Mouse (Mus musculus): Measurements from ENCODE around the gene 2010111I01Rik. TPM values are rescaled to one million over a fixed set of nuclear protein-coding genes. Genes with fewer than 3 reads are reported as not detected.

2010111I01Rik gene
- polyA plus RNA-seq, 2 experiments = 10.7 to 13.6 TPM

GRCm38 (mm10) chr13:63304799-63305159 is 340.1 kb downstream of the 2010111I01Rik start:
- no peaks in the 10 kb centered on the region for H3K27me3 ChIP-seq (ENCODE audit: control insufficient read depth, insufficient read depth, low read length)
- H3K9me3 ChIP-seq (ENCODE audit: control insufficient read depth, low read length) = no peaks in the 10 kb centered on the region
- no peak overlapping the region for H3K4me2 ChIP-seq (ENCODE audit: low read depth)
- no peak overlapping the region for H3K4me3 ChIP-seq (ENCODE audit: insufficient read depth in 1 of 2, low read depth in 2 of 2, low read length in 2 of 2)
- no peaks in the 10 kb centered on the region; the same call in none of the 2 replicates for H3K36me3 ChIP-seq (replicated peaks; ENCODE audit: control insufficient read depth, insufficient read depth, low read depth)
- no peaks in the 10 kb centered on the region for H3K4me1 ChIP-seq (replicated peaks; ENCODE audit: control insufficient read depth in 2 of 2, insufficient read depth in 2 of 2, low read length in 1 of 2)
- DNase-seq (ENCODE audit: low read depth in 3 of 3, low spot score in 3 of 3) (no peak), ATAC-seq (ENCODE audit: insufficient read depth) (no peak)
- TF ChIP-seq EP300 (IDR thresholded peaks at IDR 0.05; ENCODE audit: low read depth) (no peak), CTCF (IDR thresholded peaks at IDR 0.05; ENCODE audit: low read depth) (no peak)
- H3K9ac ChIP-seq (replicated peaks) = no peak overlapping the region
- 75% methylated on average over 3 of the region's 3 CpGs for WGBS (ENCODE audit: insufficient replicate concordance)
- no peak overlapping the region for H3K27ac ChIP-seq

GRCm38 (mm10) chr13:63305160-63306011 is 340.7 kb downstream of the 2010111I01Rik start:
- H3K9ac ChIP-seq (replicated peaks) = no peak overlapping the region
- H3K27me3 ChIP-seq (ENCODE audit: control insufficient read depth, insufficient read depth, low read length) = no peaks in the 10 kb centered on the region
- DNase-seq (ENCODE audit: low read depth in 3 of 3, low spot score in 3 of 3) = no peak
- no peaks in the 10 kb centered on the region for H3K4me1 ChIP-seq (replicated peaks; ENCODE audit: control insufficient read depth in 2 of 2, insufficient read depth in 2 of 2, low read length in 1 of 2)
- H3K4me2 ChIP-seq (ENCODE audit: low read depth) = no peak overlapping the region
- WGBS (ENCODE audit: insufficient replicate concordance) = 74% methylated on average over 16 of the region's 16 CpGs
- H3K4me3 ChIP-seq (ENCODE audit: insufficient read depth in 1 of 2, low read depth in 2 of 2, low read length in 2 of 2) = no peak overlapping the region
- no peak overlapping the region for H3K27ac ChIP-seq
- TF ChIP-seq CTCF (IDR thresholded peaks at IDR 0.05; ENCODE audit: low read depth) = no peak
- TF ChIP-seq EP300 (IDR thresholded peaks at IDR 0.05; ENCODE audit: low read depth) = no peak
- H3K9me3 ChIP-seq (ENCODE audit: control insufficient read depth, low read length) = no peaks in the 10 kb centered on the region
- no peaks in the 10 kb centered on the region; the same call in none of the 2 replicates for H3K36me3 ChIP-seq (replicated peaks; ENCODE audit: control insufficient read depth, insufficient read depth, low read depth)
- 0 out of 2 replicates have a peak, but pooled peaks have one; percentile 19 for ATAC-seq (ENCODE audit: insufficient read depth)

GRCm38 (mm10) chr13:63306768-63307167 is 342.1 kb downstream of the 2010111I01Rik start:
- 71% methylated on average over 5 of the region's 5 CpGs for WGBS (ENCODE audit: insufficient replicate concordance)
- no peak overlapping the region for H3K4me2 ChIP-seq (ENCODE audit: low read depth)
- no peaks in the 10 kb centered on the region for H3K27me3 ChIP-seq (ENCODE audit: control insufficient read depth, insufficient read depth, low read length)
- ATAC-seq (ENCODE audit: insufficient read depth) (no peak), DNase-seq (ENCODE audit: low read depth in 3 of 3, low spot score in 3 of 3) (no peak)
- H3K9me3 ChIP-seq (ENCODE audit: control insufficient read depth, low read length) = no peaks in the 10 kb centered on the region
- H3K27ac ChIP-seq = no peak overlapping the region
- no peaks in the 10 kb centered on the region for H3K36me3 ChIP-seq (replicated peaks; ENCODE audit: control insufficient read depth, insufficient read depth, low read depth)
- TF ChIP-seq CTCF (IDR thresholded peaks at IDR 0.05; ENCODE audit: low read depth) = no peak
- no peak for TF ChIP-seq EP300 (IDR thresholded peaks at IDR 0.05; ENCODE audit: low read depth)
- H3K4me3 ChIP-seq (ENCODE audit: insufficient read depth in 1 of 2, low read depth in 2 of 2, low read length in 2 of 2) = no peak overlapping the region
- H3K4me1 ChIP-seq (replicated peaks; ENCODE audit: control insufficient read depth in 2 of 2, insufficient read depth in 2 of 2, low read length in 1 of 2) = no peaks in the 10 kb centered on the region
- no peak overlapping the region for H3K9ac ChIP-seq (replicated peaks)

GRCm38 (mm10) chr13:63309563-63309962 is 344.9 kb downstream of the 2010111I01Rik start:
- ATAC-seq (ENCODE audit: insufficient read depth) = no peak
- no peak overlapping the region for H3K4me3 ChIP-seq (ENCODE audit: insufficient read depth in 1 of 2, low read depth in 2 of 2, low read length in 2 of 2)
- DNase-seq (ENCODE audit: low read depth in 3 of 3, low spot score in 3 of 3) = no peak
- TF ChIP-seq EP300 (IDR thresholded peaks at IDR 0.05; ENCODE audit: low read depth) (no peak), CTCF (IDR thresholded peaks at IDR 0.05; ENCODE audit: low read depth) (no peak)
- H3K27ac ChIP-seq = no peak overlapping the region
- H3K36me3 ChIP-seq (replicated peaks; ENCODE audit: control insufficient read depth, insufficient read depth, low read depth) = no peaks in the 10 kb centered on the region
- H3K27me3 ChIP-seq (ENCODE audit: control insufficient read depth, insufficient read depth, low read length) = no peaks in the 10 kb centered on the region
- H3K9ac ChIP-seq (replicated peaks) = no peak overlapping the region
- WGBS (ENCODE audit: insufficient replicate concordance) = 59% methylated on average over 3 of the region's 3 CpGs
- H3K4me2 ChIP-seq (ENCODE audit: low read depth) = no peak overlapping the region
- H3K9me3 ChIP-seq (ENCODE audit: control insufficient read depth, low read length) = no peaks in the 10 kb centered on the region
- H3K4me1 ChIP-seq (replicated peaks; ENCODE audit: control insufficient read depth in 2 of 2, insufficient read depth in 2 of 2, low read length in 1 of 2) = peaks cover 0 to 13% of the 10 kb centered on the region in 2 experiments; a peak in 1 of 4 replicates

- peaks cover 0 to 13% of the 10 kb centered on the region in 2 experiments; a peak in 1 of 4 replicates for H3K4me1 ChIP-seq (replicated peaks; ENCODE audit: control insufficient read depth in 2 of 2, insufficient read depth in 2 of 2, low read length in 1 of 2)
- no peak overlapping the region for H3K9ac ChIP-seq (replicated peaks)
- no peak overlapping the region for H3K27ac ChIP-seq
- no peaks in the 10 kb centered on the region for H3K27me3 ChIP-seq (ENCODE audit: control insufficient read depth, insufficient read depth, low read length)
- 52% methylated on average over 2 of the region's 2 CpGs for WGBS (ENCODE audit: insufficient replicate concordance)
- DNase-seq (ENCODE audit: low read depth in 3 of 3, low spot score in 3 of 3) (no peak), ATAC-seq (ENCODE audit: insufficient read depth) (no peak)
- no peaks in the 10 kb centered on the region for H3K36me3 ChIP-seq (replicated peaks; ENCODE audit: control insufficient read depth, insufficient read depth, low read depth)
- H3K4me3 ChIP-seq (ENCODE audit: insufficient read depth in 1 of 2, low read depth in 2 of 2, low read length in 2 of 2) = no peak overlapping the region
- no peak overlapping the region for H3K4me2 ChIP-seq (ENCODE audit: low read depth)
- H3K9me3 ChIP-seq (ENCODE audit: control insufficient read depth, low read length) = no peaks in the 10 kb centered on the region
- TF ChIP-seq EP300 (IDR thresholded peaks at IDR 0.05; ENCODE audit: low read depth) = no peak
Observed at GRCm38 (mm10) chr13:63311156-63311555, 346.5 kb downstream of the 2010111I01Rik start.

Data from liver, embryonic 14.5 days (tissue).